31 mouse cellular contexts compared by ENCODE assay signal in genomic region chr4:63969891-63970290, GRCm38 (mm10).
"Had no signal": no experiment of that assay in that cellular context is flagged by ENCODE, and none has a peak within 500 bp of the region (broad histone marks: within the 10 kb centered on the region; RNA-seq: fewer than 3 reads in every experiment).

No protein-coding gene starts in this region.

- H3K9ac ChIP-seq: limb, embryonic 12.5 days; limb, embryonic 13.5 days; limb, embryonic 15.5 days; liver, embryonic 13.5 days; liver, embryonic 14.5 days; liver, embryonic 15.5 days; liver, postnatal 0 days; lung, embryonic 14.5 days; lung, embryonic 15.5 days; midbrain, embryonic 12.5 days; midbrain, embryonic 13.5 days; midbrain, embryonic 15.5 days; neural tube, embryonic 12.5 days had no signal

- H3K27ac ChIP-seq: limb, embryonic 10.5 days; limb, embryonic 12.5 days; limb, embryonic 13.5 days; limb, embryonic 15.5 days; liver, embryonic 13.5 days; liver, embryonic 14.5 days; liver, embryonic 15.5 days; lung, embryonic 15.5 days; macrophage; midbrain, embryonic 10.5 days; midbrain, embryonic 12.5 days; midbrain, embryonic 13.5 days; midbrain, embryonic 15.5 days; neural tube, embryonic 12.5 days had no signal

- H3K9me3 ChIP-seq: limb, embryonic 10.5 days; limb, embryonic 12.5 days; limb, embryonic 13.5 days; limb, embryonic 15.5 days; liver, embryonic 13.5 days; liver, embryonic 15.5 days; lung, embryonic 15.5 days; megakaryocyte, embryonic 14.5 days; midbrain, embryonic 10.5 days; midbrain, embryonic 12.5 days; midbrain, embryonic 13.5 days; midbrain, embryonic 15.5 days; neural tube, embryonic 12.5 days had no signal

- H3K4me1 ChIP-seq: limb, embryonic 10.5 days; limb, embryonic 12.5 days; limb, embryonic 13.5 days; limb, embryonic 15.5 days; liver, embryonic 13.5 days; liver, embryonic 15.5 days; lung, embryonic 15.5 days; megakaryocyte, embryonic 14.5 days; midbrain, embryonic 12.5 days; midbrain, embryonic 13.5 days; midbrain, embryonic 15.5 days; neural tube, embryonic 12.5 days had no signal

- H3K36me3 ChIP-seq: limb, embryonic 10.5 days; liver, embryonic 13.5 days; liver, embryonic 15.5 days; midbrain, embryonic 10.5 days; midbrain, embryonic 12.5 days; midbrain, embryonic 13.5 days; midbrain, embryonic 15.5 days; neural tube, embryonic 12.5 days had no signal

- H3K27me3 ChIP-seq: limb, embryonic 12.5 days; limb, embryonic 13.5 days; limb, embryonic 15.5 days; liver, embryonic 13.5 days; liver, embryonic 15.5 days; lung, embryonic 15.5 days; megakaryocyte, embryonic 14.5 days; midbrain, embryonic 15.5 days; neural tube, embryonic 12.5 days had no signal

- H3K4me3 ChIP-seq: limb, embryonic 10.5 days; limb, embryonic 12.5 days; limb, embryonic 13.5 days; limb, embryonic 15.5 days; liver, embryonic 13.5 days; liver, embryonic 15.5 days; lung, embryonic 15.5 days; megakaryocyte, embryonic 14.5 days; midbrain, embryonic 10.5 days; midbrain, embryonic 12.5 days; midbrain, embryonic 13.5 days; midbrain, embryonic 15.5 days; myocyte; neural tube, embryonic 12.5 days had no signal

- DNase-seq: left cerebral cortex, postnatal 4 days; liver; liver, embryonic 13.5 days; liver, postnatal 0 days; lung, adult 18-20 months; lung, adult 2 months; lung, embryonic 14.5 days; lung, postnatal 10 days; lung, postnatal 14 days; lung, postnatal 36 days; lung, postnatal 4 days; midbrain, embryonic 14.5 days had no signal

- H3K4me2 ChIP-seq: limb, embryonic 12.5 days; limb, embryonic 13.5 days; limb, embryonic 15.5 days; liver, embryonic 11.5 days; liver, embryonic 13.5 days; liver, embryonic 15.5 days; lung, embryonic 14.5 days; lung, embryonic 15.5 days; midbrain, embryonic 11.5 days; midbrain, embryonic 12.5 days; midbrain, embryonic 13.5 days; midbrain, embryonic 15.5 days; neural tube, embryonic 12.5 days had no signal

- ATAC-seq: liver, postnatal 0 days; lung, postnatal 0 days; midbrain, embryonic 13.5 days; midbrain, embryonic 15.5 days; midbrain, embryonic 16.5 days had no signal
